Mouse (Mus musculus): ENCODE results near the gene Ppp1r9a. TPM values are rescaled to one million over a fixed set of nuclear protein-coding genes. Genes with fewer than 3 reads are reported as not detected.

The Ppp1r9a gene
- polyA plus RNA-seq, 1 experiment from 2014 or later, result 37.4 TPM

DNA sequence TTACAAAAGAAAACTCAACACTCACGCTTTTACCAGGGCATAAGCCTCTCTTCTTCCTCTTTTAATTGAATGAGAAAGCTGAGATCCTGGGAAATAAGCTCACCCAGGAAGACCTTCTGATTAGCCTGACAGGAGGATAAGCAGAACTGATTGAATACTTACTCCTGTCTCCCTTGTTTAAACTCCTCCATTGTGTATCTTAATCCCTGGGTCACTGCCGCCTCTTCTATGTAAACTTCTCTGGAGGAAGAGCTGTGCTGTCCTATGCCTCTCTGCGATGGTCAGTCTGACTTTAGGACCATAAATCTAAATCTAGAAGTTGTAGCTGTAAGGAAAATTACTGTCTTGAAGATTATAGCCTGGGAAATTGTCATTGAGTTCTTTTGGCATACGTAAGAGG lies 86.0 kb downstream of the Ppp1r9a start:
- H3K9me3 ChIP-seq (replicated peaks; ENCODE audit: control insufficient read depth, low read length, poor library complexity, severe bottlenecking), result no peaks in the 10 kb centered on the region
- H3K9ac ChIP-seq (ENCODE audit: low read depth, low read length), result no peak overlapping the region
- no peak overlapping the region for H3K4me3 ChIP-seq (ENCODE audit: low read depth, low read length)
- H3K27me3 ChIP-seq (ENCODE audit: control insufficient read depth, insufficient read depth, low read depth, low read length), result no peaks in the 10 kb centered on the region
- ATAC-seq, result no peak
- peaks cover 2% of the 10 kb centered on the region; the same call in 1 of the 2 replicates for H3K4me1 ChIP-seq (ENCODE audit: control insufficient read depth, insufficient read depth, low read length)
- H3K4me2 ChIP-seq (ENCODE audit: low read length), result no peak overlapping the region
- no peak overlapping the region for H3K27ac ChIP-seq (ENCODE audit: low read length)
- WGBS, result 32% methylated on average over 4 of the region's 4 CpGs
- no peaks in the 10 kb centered on the region for H3K36me3 ChIP-seq (ENCODE audit: control insufficient read depth, insufficient read depth, low read length)

DNA sequence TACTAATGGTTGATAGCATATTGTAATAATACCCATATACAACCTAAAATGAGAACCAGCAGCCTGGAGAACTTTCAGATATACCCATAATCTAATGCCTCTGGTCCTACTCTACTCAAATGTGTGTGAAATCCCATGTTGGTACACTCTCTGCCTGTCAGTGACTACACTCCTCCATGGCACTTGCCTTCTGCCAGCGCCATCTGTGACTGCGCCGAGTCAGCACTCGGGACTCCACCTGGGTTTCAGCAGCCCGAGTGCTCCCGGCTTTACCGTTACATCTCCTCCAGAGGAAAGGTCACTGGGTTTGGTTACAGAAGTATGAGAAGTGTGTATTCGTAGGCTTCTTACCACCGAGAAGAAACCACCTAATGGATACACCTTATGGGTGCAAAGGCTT lies 89.6 kb downstream of the Ppp1r9a start:
- no peak overlapping the region for H3K4me3 ChIP-seq (ENCODE audit: low read depth, low read length)
- no peaks in the 10 kb centered on the region for H3K9me3 ChIP-seq (replicated peaks; ENCODE audit: control insufficient read depth, low read length, poor library complexity, severe bottlenecking)
- peaks cover 10% of the 10 kb centered on the region for H3K4me1 ChIP-seq (ENCODE audit: control insufficient read depth, insufficient read depth, low read length)
- H3K4me2 ChIP-seq (ENCODE audit: low read length), result no peak overlapping the region
- WGBS, result 95% methylated on average over 9 of the region's 9 CpGs
- ATAC-seq, result no peak
- H3K9ac ChIP-seq (ENCODE audit: low read depth, low read length), result no peak overlapping the region
- no peaks in the 10 kb centered on the region for H3K27me3 ChIP-seq (ENCODE audit: control insufficient read depth, insufficient read depth, low read depth, low read length)
- H3K36me3 ChIP-seq (ENCODE audit: control insufficient read depth, insufficient read depth, low read length), result no peaks in the 10 kb centered on the region
- no peak overlapping the region for H3K27ac ChIP-seq (ENCODE audit: low read length)

DNA sequence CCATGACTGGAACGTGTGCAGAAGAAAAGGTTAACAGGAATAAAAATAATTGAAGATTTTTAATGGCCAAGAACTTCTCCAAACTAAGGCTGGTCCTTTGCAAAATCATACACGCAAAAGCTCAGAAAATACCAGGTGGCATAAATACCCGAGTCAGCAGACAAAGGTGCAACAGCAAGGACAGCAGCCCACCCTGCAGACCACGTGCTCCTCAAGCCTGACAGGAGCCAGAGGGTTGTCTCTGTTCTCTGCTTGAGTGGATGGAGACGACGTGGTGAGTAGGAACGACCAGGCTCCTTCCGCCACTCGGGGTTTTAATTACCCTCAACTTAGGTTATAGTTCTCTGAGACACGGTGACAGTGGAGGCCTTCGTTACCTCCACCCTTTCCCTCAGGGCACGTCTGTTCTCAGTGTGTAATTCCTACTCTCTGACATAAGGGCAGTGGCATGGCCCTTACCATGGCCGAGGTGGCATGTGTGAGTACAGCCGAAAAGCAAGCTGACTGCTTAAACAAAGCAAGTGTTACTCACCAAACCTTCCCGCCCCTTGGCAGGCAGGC lies 91.0 kb downstream of the Ppp1r9a start:
- peak; percentile 65 for ATAC-seq
- Histone ChIP-seq H3K9me3 (replicated peaks; ENCODE audit: control insufficient read depth, low read length, poor library complexity, severe bottlenecking) (no peaks in the 10 kb centered on the region), H3K4me1 (ENCODE audit: control insufficient read depth, insufficient read depth, low read length) (peaks cover 10% of the 10 kb centered on the region), H3K9ac (ENCODE audit: low read depth, low read length) (peak overlapping the region; percentile 44; the same call in 1 of the 2 replicates), H3K36me3 (ENCODE audit: control insufficient read depth, insufficient read depth, low read length) (no peaks in the 10 kb centered on the region), H3K4me2 (ENCODE audit: low read length) (peak overlapping the region; percentile 43), H3K27ac (ENCODE audit: low read length) (no peak overlapping the region), H3K4me3 (ENCODE audit: low read depth, low read length) (peak overlapping the region; percentile 2; the same call in 1 of the 2 replicates), H3K27me3 (ENCODE audit: control insufficient read depth, insufficient read depth, low read depth, low read length) (no peaks in the 10 kb centered on the region)
- WGBS, result 29% methylated on average over 15 of the region's 15 CpGs

DNA sequence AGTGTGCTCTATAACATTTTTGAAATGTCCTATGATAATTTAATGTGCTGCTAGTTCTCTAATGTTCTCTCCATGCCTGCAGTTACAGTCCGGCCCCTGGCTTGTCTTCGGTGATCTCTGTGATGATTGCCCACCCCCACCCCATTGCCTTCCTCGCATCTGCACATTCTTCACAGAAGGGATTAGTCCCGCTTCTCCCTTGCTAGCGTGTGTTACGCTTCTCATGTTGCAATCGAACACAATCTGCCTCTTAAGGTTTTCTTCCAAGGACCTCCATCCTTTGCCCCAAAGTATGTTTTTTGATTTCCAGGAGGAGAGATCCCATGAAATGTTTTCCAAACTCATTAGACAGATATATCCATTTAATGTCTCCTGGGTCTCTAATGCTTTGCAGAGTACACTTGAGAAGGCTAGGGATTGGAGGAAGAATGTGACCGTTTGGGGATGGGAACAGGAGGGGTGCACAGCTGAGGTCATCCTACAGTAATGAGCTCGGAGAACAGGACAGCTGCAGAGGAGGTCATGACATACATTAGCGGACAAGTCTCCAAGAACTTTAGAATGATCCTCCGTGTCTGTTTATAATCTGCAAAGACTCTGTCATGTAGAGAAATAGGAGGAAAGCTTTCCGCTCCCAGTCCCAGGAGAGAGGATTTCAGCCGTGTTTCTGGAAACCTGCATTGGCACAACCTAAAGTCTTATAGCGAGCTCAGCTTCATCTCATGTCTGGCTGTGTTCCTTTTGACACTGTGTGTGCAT lies 91.6 kb downstream of the Ppp1r9a start:
- Histone ChIP-seq H3K9me3 (replicated peaks; ENCODE audit: control insufficient read depth, low read length, poor library complexity, severe bottlenecking) (no peaks in the 10 kb centered on the region), H3K4me1 (ENCODE audit: control insufficient read depth, insufficient read depth, low read length) (peaks cover 10% of the 10 kb centered on the region), H3K4me3 (ENCODE audit: low read depth, low read length) (peak overlapping the region; percentile 2; the same call in 1 of the 2 replicates), H3K27me3 (ENCODE audit: control insufficient read depth, insufficient read depth, low read depth, low read length) (no peaks in the 10 kb centered on the region), H3K9ac (ENCODE audit: low read depth, low read length) (peak overlapping the region; percentile 44; the same call in 1 of the 2 replicates), H3K27ac (ENCODE audit: low read length) (no peak overlapping the region), H3K4me2 (ENCODE audit: low read length) (peak overlapping the region; percentile 43), H3K36me3 (ENCODE audit: control insufficient read depth, insufficient read depth, low read length) (no peaks in the 10 kb centered on the region)
- 22% methylated on average over 14 of the region's 14 CpGs for WGBS
- peak; percentile 62 for ATAC-seq

DNA sequence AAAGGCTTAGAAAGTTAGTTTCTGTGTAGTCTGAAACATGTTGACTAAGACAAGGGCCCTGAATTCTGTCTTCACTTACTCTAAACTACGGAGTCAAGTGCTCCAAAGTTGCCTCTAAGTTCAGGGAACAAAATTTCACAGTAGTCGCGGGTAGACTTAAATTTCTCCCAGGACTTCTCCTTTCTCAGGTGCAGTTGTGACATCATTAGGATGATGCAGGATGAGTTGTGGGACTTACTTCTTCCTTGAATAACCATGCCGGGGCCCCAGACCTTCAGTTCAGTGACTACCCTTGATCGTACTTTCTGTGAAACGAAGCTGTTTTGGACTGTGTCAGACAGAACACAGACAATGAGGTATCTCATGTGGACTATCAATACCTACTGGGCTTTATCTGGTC lies 94.9 kb downstream of the Ppp1r9a start:
- WGBS, result 98% methylated on average over 6 of the region's 6 CpGs
- Histone ChIP-seq H3K27me3 (ENCODE audit: control insufficient read depth, insufficient read depth, low read depth, low read length) (no peaks in the 10 kb centered on the region), H3K9ac (ENCODE audit: low read depth, low read length) (no peak overlapping the region), H3K4me2 (ENCODE audit: low read length) (no peak overlapping the region), H3K4me1 (ENCODE audit: control insufficient read depth, insufficient read depth, low read length) (peaks cover 10% of the 10 kb centered on the region), H3K36me3 (ENCODE audit: control insufficient read depth, insufficient read depth, low read length) (no peaks in the 10 kb centered on the region), H3K9me3 (replicated peaks; ENCODE audit: control insufficient read depth, low read length, poor library complexity, severe bottlenecking) (no peaks in the 10 kb centered on the region), H3K4me3 (ENCODE audit: low read depth, low read length) (no peak overlapping the region), H3K27ac (ENCODE audit: low read length) (no peak overlapping the region)
- no peak for ATAC-seq

DNA sequence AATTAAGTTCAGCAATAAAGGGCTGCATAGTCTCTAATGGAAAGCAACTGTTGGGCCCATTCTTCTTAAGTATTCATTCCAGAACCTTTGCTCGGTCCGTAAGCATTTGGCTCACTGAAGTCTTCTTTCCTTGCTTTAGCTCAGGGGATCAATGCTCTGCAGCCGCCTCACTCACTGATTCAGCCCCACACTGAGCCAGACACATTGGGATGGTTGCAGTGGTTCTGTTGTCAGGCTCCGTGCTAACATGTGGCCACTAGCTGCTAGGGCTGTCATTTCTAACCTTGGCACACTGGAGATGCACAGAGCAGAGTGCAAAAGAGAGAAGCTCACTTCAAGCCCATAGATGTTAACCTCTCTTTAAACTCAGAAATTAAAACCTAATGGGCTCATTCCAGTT lies 96.2 kb downstream of the Ppp1r9a start:
- Histone ChIP-seq H3K36me3 (ENCODE audit: control insufficient read depth, insufficient read depth, low read length) (no peaks in the 10 kb centered on the region), H3K9ac (ENCODE audit: low read depth, low read length) (no peak overlapping the region), H3K27me3 (ENCODE audit: control insufficient read depth, insufficient read depth, low read depth, low read length) (no peaks in the 10 kb centered on the region), H3K9me3 (replicated peaks; ENCODE audit: control insufficient read depth, low read length, poor library complexity, severe bottlenecking) (no peaks in the 10 kb centered on the region), H3K4me3 (ENCODE audit: low read depth, low read length) (no peak overlapping the region), H3K27ac (ENCODE audit: low read length) (no peak overlapping the region), H3K4me1 (ENCODE audit: control insufficient read depth, insufficient read depth, low read length) (peaks cover 6% of the 10 kb centered on the region), H3K4me2 (ENCODE audit: low read length) (no peak overlapping the region)
- no peak for ATAC-seq
- 66% methylated on average over 4 of the region's 4 CpGs for WGBS

DNA sequence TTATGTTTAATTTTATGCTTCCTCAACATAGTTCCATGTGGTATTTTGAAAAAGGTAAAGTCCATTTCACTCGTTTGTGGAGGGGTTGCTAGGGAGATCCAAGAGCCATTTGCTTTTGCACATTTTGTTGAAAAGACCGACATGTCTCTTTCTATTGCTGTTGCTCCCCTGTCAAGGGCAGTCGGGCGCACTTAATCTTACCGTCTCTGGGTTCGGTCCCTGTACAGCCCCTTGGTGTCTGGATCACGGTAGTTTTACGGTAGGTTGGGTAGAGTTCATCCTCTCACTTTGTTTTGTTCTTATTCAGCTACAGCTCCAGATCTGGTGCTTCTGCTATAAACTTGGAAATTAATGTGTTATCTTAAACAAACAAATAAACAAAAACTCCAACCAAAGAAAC lies 98.1 kb downstream of the Ppp1r9a start:
- no peaks in the 10 kb centered on the region for H3K9me3 ChIP-seq (replicated peaks; ENCODE audit: control insufficient read depth, low read length, poor library complexity, severe bottlenecking)
- 44% methylated on average over 8 of the region's 8 CpGs for WGBS
- no peak for ATAC-seq
- no peak overlapping the region for H3K4me2 ChIP-seq (ENCODE audit: low read length)
- no peaks in the 10 kb centered on the region for H3K4me1 ChIP-seq (ENCODE audit: control insufficient read depth, insufficient read depth, low read length)
- H3K27ac ChIP-seq (ENCODE audit: low read length), result no peak overlapping the region
- no peak overlapping the region for H3K9ac ChIP-seq (ENCODE audit: low read depth, low read length)
- H3K27me3 ChIP-seq (ENCODE audit: control insufficient read depth, insufficient read depth, low read depth, low read length), result no peaks in the 10 kb centered on the region
- H3K36me3 ChIP-seq (ENCODE audit: control insufficient read depth, insufficient read depth, low read length), result no peaks in the 10 kb centered on the region
- no peak overlapping the region for H3K4me3 ChIP-seq (ENCODE audit: low read depth, low read length)

DNA sequence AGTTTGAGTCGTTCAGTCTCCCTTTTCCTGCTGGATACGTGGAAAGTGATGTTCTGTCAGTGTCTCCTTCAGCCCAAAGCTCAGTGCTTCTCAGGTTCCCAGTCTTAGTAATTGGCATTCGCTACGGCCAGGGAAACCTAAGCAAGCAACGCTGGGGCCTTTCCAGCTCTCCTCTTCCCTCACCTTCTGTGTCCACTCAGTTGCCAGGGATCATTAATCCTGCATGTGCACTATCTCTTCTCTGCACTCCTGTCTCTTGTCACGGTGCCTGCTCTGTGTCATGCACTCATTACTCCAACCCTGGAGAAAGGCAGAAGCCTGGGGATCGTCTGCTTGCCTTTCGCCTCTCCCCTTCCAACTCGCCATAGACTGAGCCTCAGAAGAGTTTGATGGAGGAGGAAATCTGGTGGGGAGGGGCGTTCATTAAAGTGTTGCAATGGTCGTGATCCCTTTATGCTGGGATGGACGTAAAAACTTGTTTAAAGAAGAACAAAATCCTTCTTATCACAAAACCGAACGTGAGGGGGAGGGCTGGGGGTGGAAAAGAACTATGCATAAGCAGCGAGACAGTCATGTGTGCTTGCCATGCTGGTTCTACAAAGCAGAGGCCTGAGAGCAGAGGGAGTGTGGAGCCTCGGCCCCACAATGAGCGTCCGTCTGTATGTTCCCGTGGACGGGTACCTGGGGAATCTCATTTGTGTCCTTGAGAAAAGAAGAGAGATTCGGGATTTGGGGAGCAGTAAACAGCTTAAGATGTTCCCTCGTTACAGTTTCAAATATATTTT lies 103.0 kb downstream of the Ppp1r9a start:
- H3K27ac ChIP-seq (ENCODE audit: low read length), result no peak overlapping the region
- H3K4me3 ChIP-seq (ENCODE audit: low read depth, low read length), result no peak overlapping the region
- no peaks in the 10 kb centered on the region for H3K4me1 ChIP-seq (ENCODE audit: control insufficient read depth, insufficient read depth, low read length)
- no peaks in the 10 kb centered on the region for H3K27me3 ChIP-seq (ENCODE audit: control insufficient read depth, insufficient read depth, low read depth, low read length)
- ATAC-seq, result peak; percentile 65; the same call in 1 of the 2 replicates
- no peak overlapping the region for H3K4me2 ChIP-seq (ENCODE audit: low read length)
- WGBS, result 59% methylated on average over 22 of the region's 22 CpGs
- no peaks in the 10 kb centered on the region for H3K9me3 ChIP-seq (replicated peaks; ENCODE audit: control insufficient read depth, low read length, poor library complexity, severe bottlenecking)
- H3K9ac ChIP-seq (ENCODE audit: low read depth, low read length), result no peak overlapping the region
- H3K36me3 ChIP-seq (ENCODE audit: control insufficient read depth, insufficient read depth, low read length), result no peaks in the 10 kb centered on the region

Measured in midbrain, embryonic 16.5 days (tissue).